Mouse (Mus musculus): ENCODE data around the gene Cox11. TPM values are rescaled to one million over a fixed set of nuclear protein-coding genes. Genes with fewer than 3 reads are reported as not detected.
A peak's percentile ranks its signal among the peaks of the same experiment; 100 is the strongest.

The Cox11 gene
- polyA plus RNA-seq, 1 experiment: 6.9 TPM

- 77% methylated on average over 1 of the region's 1 CpGs for WGBS
- DNase-seq: no peak
Observed at GRCm38 (mm10) chr11:90625174-90625573, 12.8 kb upstream of the Cox11 start.

GRCm38 (mm10) chr11:90627751-90628150, 10.2 kb upstream of the Cox11 start:
- TF ChIP-seq CTCF (IDR thresholded peaks at IDR 0.05; ENCODE audit: insufficient read depth, low read length) (no peak), POLR2A (IDR thresholded peaks at IDR 0.05; ENCODE audit: borderline replicate concordance, extremely low read depth, low read depth, low read length) (no peak)
- no peak for DNase-seq
- Histone ChIP-seq H3K4me1 (ENCODE audit: control insufficient read depth, insufficient read depth, low read length) (peaks cover 2% of the 10 kb centered on the region; the same call in 1 of the 2 replicates), H3K4me3 (replicated peaks; ENCODE audit: extremely low read depth, low read depth, low read length) (no peak overlapping the region)
- WGBS: 52% methylated on average over 1 of the region's 1 CpGs

More at GRCm38 (mm10) chr11:90625174-90625573, 12.8 kb upstream of the Cox11 start:
- Histone ChIP-seq H3K4me1 (ENCODE audit: control insufficient read depth, insufficient read depth, low read length) (peaks cover 2% of the 10 kb centered on the region; the same call in 1 of the 2 replicates), H3K4me3 (replicated peaks; ENCODE audit: extremely low read depth, low read depth, low read length) (no peak overlapping the region)
- no peak for TF ChIP-seq POLR2A (IDR thresholded peaks at IDR 0.05; ENCODE audit: borderline replicate concordance, extremely low read depth, low read depth, low read length)
- TF ChIP-seq CTCF (IDR thresholded peaks at IDR 0.05; ENCODE audit: insufficient read depth, low read length): no peak

GRCm38 (mm10) chr11:90632480-90632879, 5.5 kb upstream of the Cox11 start:
- Histone ChIP-seq H3K4me1 (ENCODE audit: control insufficient read depth, insufficient read depth, low read length) (no peaks in the 10 kb centered on the region), H3K4me3 (replicated peaks; ENCODE audit: extremely low read depth, low read depth, low read length) (no peak overlapping the region)
- no peak for DNase-seq
- no peak for TF ChIP-seq POLR2A (IDR thresholded peaks at IDR 0.05; ENCODE audit: borderline replicate concordance, extremely low read depth, low read depth, low read length)
- no peak for TF ChIP-seq CTCF (IDR thresholded peaks at IDR 0.05; ENCODE audit: insufficient read depth, low read length)
- WGBS: 75% methylated on average over 2 of the region's 2 CpGs

GRCm38 (mm10) chr11:90634661-90635060, 3.3 kb upstream of the Cox11 start:
- 81% methylated on average over 3 of the region's 3 CpGs for WGBS
- Histone ChIP-seq H3K4me1 (ENCODE audit: control insufficient read depth, insufficient read depth, low read length) (peaks cover 6% of the 10 kb centered on the region), H3K4me3 (replicated peaks; ENCODE audit: extremely low read depth, low read depth, low read length) (no peak overlapping the region)
- no peak for DNase-seq
- TF ChIP-seq CTCF (IDR thresholded peaks at IDR 0.05; ENCODE audit: insufficient read depth, low read length) (no peak), POLR2A (IDR thresholded peaks at IDR 0.05; ENCODE audit: borderline replicate concordance, extremely low read depth, low read depth, low read length) (no peak)

- peak overlapping the region; percentile 69 for H3K4me3 ChIP-seq (replicated peaks; ENCODE audit: extremely low read depth, low read depth, low read length)
- 2% methylated on average over 54 of the region's 54 CpGs for WGBS
- TF ChIP-seq CTCF (IDR thresholded peaks at IDR 0.05; ENCODE audit: insufficient read depth, low read length): no peak
- TF ChIP-seq POLR2A (IDR thresholded peaks at IDR 0.05; ENCODE audit: borderline replicate concordance, extremely low read depth, low read depth, low read length): no peak
- DNase-seq: no peak
- H3K4me1 ChIP-seq (ENCODE audit: control insufficient read depth, insufficient read depth, low read length): peaks cover 6% of the 10 kb centered on the region
Observed at GRCm38 (mm10) chr11:90638312-90638830, 398 bp downstream of the Cox11 start.

- no peak for DNase-seq
- WGBS: 73% methylated on average over 6 of the region's 6 CpGs
- no peak for TF ChIP-seq POLR2A (IDR thresholded peaks at IDR 0.05; ENCODE audit: borderline replicate concordance, extremely low read depth, low read depth, low read length)
- TF ChIP-seq CTCF (IDR thresholded peaks at IDR 0.05; ENCODE audit: insufficient read depth, low read length): no peak
- Histone ChIP-seq H3K4me1 (ENCODE audit: control insufficient read depth, insufficient read depth, low read length) (no peaks in the 10 kb centered on the region), H3K4me3 (replicated peaks; ENCODE audit: extremely low read depth, low read depth, low read length) (no peak overlapping the region)
Observed at GRCm38 (mm10) chr11:90649777-90650176, 11.8 kb downstream of the Cox11 start.

GRCm38 (mm10) chr11:90650231-90650885, 12.4 kb downstream of the Cox11 start:
- TF ChIP-seq POLR2A (IDR thresholded peaks at IDR 0.05; ENCODE audit: borderline replicate concordance, extremely low read depth, low read depth, low read length) (no peak), CTCF (IDR thresholded peaks at IDR 0.05; ENCODE audit: insufficient read depth, low read length) (no peak)
- DNase-seq: no peak
- WGBS: 78% methylated on average over 9 of the region's 9 CpGs
- H3K4me3 ChIP-seq (replicated peaks; ENCODE audit: extremely low read depth, low read depth, low read length): no peak overlapping the region
- H3K4me1 ChIP-seq (ENCODE audit: control insufficient read depth, insufficient read depth, low read length): no peaks in the 10 kb centered on the region

- Histone ChIP-seq H3K4me1 (ENCODE audit: control insufficient read depth, insufficient read depth, low read length) (no peaks in the 10 kb centered on the region), H3K4me3 (replicated peaks; ENCODE audit: extremely low read depth, low read depth, low read length) (no peak overlapping the region)
- WGBS: 91% methylated on average over 4 of the region's 4 CpGs
- no peak for DNase-seq
- no peak for TF ChIP-seq POLR2A (IDR thresholded peaks at IDR 0.05; ENCODE audit: borderline replicate concordance, extremely low read depth, low read depth, low read length)
- no peak for TF ChIP-seq CTCF (IDR thresholded peaks at IDR 0.05; ENCODE audit: insufficient read depth, low read length)
Observed at GRCm38 (mm10) chr11:90652603-90653002, 14.6 kb downstream of the Cox11 start.

GRCm38 (mm10) chr11:90657527-90657926, 19.6 kb downstream of the Cox11 start:
- peak; percentile 24 for DNase-seq
- no peak for TF ChIP-seq CTCF (IDR thresholded peaks at IDR 0.05; ENCODE audit: insufficient read depth, low read length)
- TF ChIP-seq POLR2A (IDR thresholded peaks at IDR 0.05; ENCODE audit: borderline replicate concordance, extremely low read depth, low read depth, low read length): no peak
- H3K4me1 ChIP-seq (ENCODE audit: control insufficient read depth, insufficient read depth, low read length): no peaks in the 10 kb centered on the region
- no peak overlapping the region for H3K4me3 ChIP-seq (replicated peaks; ENCODE audit: extremely low read depth, low read depth, low read length)
- WGBS: 57% methylated on average over 12 of the region's 12 CpGs

GRCm38 (mm10) chr11:90660662-90661061, 22.7 kb downstream of the Cox11 start:
- Histone ChIP-seq H3K4me3 (replicated peaks; ENCODE audit: extremely low read depth, low read depth, low read length) (no peak overlapping the region), H3K4me1 (ENCODE audit: control insufficient read depth, insufficient read depth, low read length) (peaks cover 4% of the 10 kb centered on the region)
- WGBS: 86% methylated on average over 4 of the region's 4 CpGs
- TF ChIP-seq POLR2A (IDR thresholded peaks at IDR 0.05; ENCODE audit: borderline replicate concordance, extremely low read depth, low read depth, low read length) (no peak), CTCF (IDR thresholded peaks at IDR 0.05; ENCODE audit: insufficient read depth, low read length) (no peak)
- no peak for DNase-seq

Data from lung, adult 2 months (tissue).